Mouse (Mus musculus): Measurements from ENCODE around the gene Ablim2. TPM values are rescaled to one million over a fixed set of nuclear protein-coding genes. Genes with fewer than 3 reads are reported as not detected.

Ablim2 gene
- polyA plus RNA-seq, 1 experiment: 4.5 TPM

DNA sequence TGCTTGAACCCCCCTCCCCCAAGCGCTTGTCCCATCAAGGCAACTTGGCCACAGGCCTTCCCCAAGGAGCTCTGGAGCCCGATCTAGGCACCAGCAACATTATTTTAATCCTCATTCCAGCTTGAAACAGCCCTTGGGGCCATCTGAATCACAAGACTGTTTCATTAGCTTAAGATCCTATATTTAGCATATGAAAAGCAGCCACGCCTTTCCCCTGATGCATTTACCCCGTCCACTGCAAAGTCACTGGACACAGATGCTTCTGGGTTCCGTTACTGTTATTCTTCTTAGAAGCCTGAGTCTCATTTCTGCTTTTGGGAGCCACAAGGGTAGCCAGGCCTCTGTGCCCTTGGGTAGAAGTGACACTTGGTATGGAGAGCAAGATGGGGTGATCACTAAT, 93.8 kb downstream of the Ablim2 start:
- no peaks in the 10 kb centered on the region for H3K27me3 ChIP-seq (ENCODE audit: control insufficient read depth, insufficient read depth, low read length)

GRCm38 (mm10) chr5:35853463-35853862, 95.8 kb downstream of the Ablim2 start:
- H3K27ac ChIP-seq (ENCODE audit: control insufficient read depth, insufficient read depth, low read length): no peak overlapping the region
- no peaks in the 10 kb centered on the region for H3K27me3 ChIP-seq (ENCODE audit: control insufficient read depth, insufficient read depth, low read length)
- TF ChIP-seq POLR2A (IDR thresholded peaks at IDR 0.05; ENCODE audit: control insufficient read depth, extremely low read depth, insufficient read depth, low read length, poor library complexity): no peak
- no peak for TF ChIP-seq CTCF (IDR thresholded peaks at IDR 0.05; ENCODE audit: borderline replicate concordance, control insufficient read depth, extremely low read depth, insufficient read depth, low read length, poor library complexity)
- no peak for DNase-seq
- H3K36me3 ChIP-seq (ENCODE audit: control insufficient read depth, insufficient read depth, low read length): no peaks in the 10 kb centered on the region
- H3K4me1 ChIP-seq (replicated peaks; ENCODE audit: control insufficient read depth, insufficient read depth, low read length): no peaks in the 10 kb centered on the region
- H3K4me3 ChIP-seq (ENCODE audit: control insufficient read depth, insufficient read depth, low read length): no peak overlapping the region
- 94% methylated on average over 4 of the region's 4 CpGs for WGBS

More for the DNA sequence above, 93.8 kb downstream of the Ablim2 start:
- 90% methylated on average over 5 of the region's 5 CpGs for WGBS
- no peak for DNase-seq
- H3K36me3 ChIP-seq (ENCODE audit: control insufficient read depth, insufficient read depth, low read length): no peaks in the 10 kb centered on the region
- H3K4me3 ChIP-seq (ENCODE audit: control insufficient read depth, insufficient read depth, low read length): no peak overlapping the region
- H3K4me1 ChIP-seq (replicated peaks; ENCODE audit: control insufficient read depth, insufficient read depth, low read length): no peaks in the 10 kb centered on the region
- no peak for TF ChIP-seq CTCF (IDR thresholded peaks at IDR 0.05; ENCODE audit: borderline replicate concordance, control insufficient read depth, extremely low read depth, insufficient read depth, low read length, poor library complexity)
- no peak for TF ChIP-seq POLR2A (IDR thresholded peaks at IDR 0.05; ENCODE audit: control insufficient read depth, extremely low read depth, insufficient read depth, low read length, poor library complexity)
- H3K27ac ChIP-seq (ENCODE audit: control insufficient read depth, insufficient read depth, low read length): no peak overlapping the region

- 58% methylated on average over 3 of the region's 3 CpGs for WGBS
Observed at GRCm38 (mm10) chr5:35856245-35856644, 98.6 kb downstream of the Ablim2 start.

GRCm38 (mm10) chr5:35858069-35858468, 100.4 kb downstream of the Ablim2 start:
- no peaks in the 10 kb centered on the region for H3K4me1 ChIP-seq (replicated peaks; ENCODE audit: control insufficient read depth, insufficient read depth, low read length)
- H3K27me3 ChIP-seq (ENCODE audit: control insufficient read depth, insufficient read depth, low read length): no peaks in the 10 kb centered on the region
- TF ChIP-seq CTCF (IDR thresholded peaks at IDR 0.05; ENCODE audit: borderline replicate concordance, control insufficient read depth, extremely low read depth, insufficient read depth, low read length, poor library complexity): peak; percentile 60; the same call in 1 of the 2 replicates
- no peak for TF ChIP-seq POLR2A (IDR thresholded peaks at IDR 0.05; ENCODE audit: control insufficient read depth, extremely low read depth, insufficient read depth, low read length, poor library complexity)
- H3K36me3 ChIP-seq (ENCODE audit: control insufficient read depth, insufficient read depth, low read length): no peaks in the 10 kb centered on the region
- no peak overlapping the region for H3K4me3 ChIP-seq (ENCODE audit: control insufficient read depth, insufficient read depth, low read length)
- WGBS: 29% methylated on average over 6 of the region's 6 CpGs
- DNase-seq: peak; percentile 47
- no peak overlapping the region for H3K27ac ChIP-seq (ENCODE audit: control insufficient read depth, insufficient read depth, low read length)

More at GRCm38 (mm10) chr5:35856245-35856644, 98.6 kb downstream of the Ablim2 start:
- no peak for DNase-seq
- no peak overlapping the region for H3K27ac ChIP-seq (ENCODE audit: control insufficient read depth, insufficient read depth, low read length)
- no peaks in the 10 kb centered on the region for H3K36me3 ChIP-seq (ENCODE audit: control insufficient read depth, insufficient read depth, low read length)
- no peaks in the 10 kb centered on the region for H3K27me3 ChIP-seq (ENCODE audit: control insufficient read depth, insufficient read depth, low read length)
- H3K4me1 ChIP-seq (replicated peaks; ENCODE audit: control insufficient read depth, insufficient read depth, low read length): no peaks in the 10 kb centered on the region
- TF ChIP-seq POLR2A (IDR thresholded peaks at IDR 0.05; ENCODE audit: control insufficient read depth, extremely low read depth, insufficient read depth, low read length, poor library complexity) (no peak), CTCF (IDR thresholded peaks at IDR 0.05; ENCODE audit: borderline replicate concordance, control insufficient read depth, extremely low read depth, insufficient read depth, low read length, poor library complexity) (no peak)
- no peak overlapping the region for H3K4me3 ChIP-seq (ENCODE audit: control insufficient read depth, insufficient read depth, low read length)

GRCm38 (mm10) chr5:35861456-35861855, 103.8 kb downstream of the Ablim2 start:
- no peak for TF ChIP-seq POLR2A (IDR thresholded peaks at IDR 0.05; ENCODE audit: control insufficient read depth, extremely low read depth, insufficient read depth, low read length, poor library complexity)
- no peak for TF ChIP-seq CTCF (IDR thresholded peaks at IDR 0.05; ENCODE audit: borderline replicate concordance, control insufficient read depth, extremely low read depth, insufficient read depth, low read length, poor library complexity)
- no peak for DNase-seq
- no peak overlapping the region for H3K4me3 ChIP-seq (ENCODE audit: control insufficient read depth, insufficient read depth, low read length)
- no peaks in the 10 kb centered on the region for H3K4me1 ChIP-seq (replicated peaks; ENCODE audit: control insufficient read depth, insufficient read depth, low read length)
- H3K36me3 ChIP-seq (ENCODE audit: control insufficient read depth, insufficient read depth, low read length): no peaks in the 10 kb centered on the region
- H3K27ac ChIP-seq (ENCODE audit: control insufficient read depth, insufficient read depth, low read length): no peak overlapping the region
- WGBS: 86% methylated on average over 2 of the region's 2 CpGs
- H3K27me3 ChIP-seq (ENCODE audit: control insufficient read depth, insufficient read depth, low read length): no peaks in the 10 kb centered on the region

DNA sequence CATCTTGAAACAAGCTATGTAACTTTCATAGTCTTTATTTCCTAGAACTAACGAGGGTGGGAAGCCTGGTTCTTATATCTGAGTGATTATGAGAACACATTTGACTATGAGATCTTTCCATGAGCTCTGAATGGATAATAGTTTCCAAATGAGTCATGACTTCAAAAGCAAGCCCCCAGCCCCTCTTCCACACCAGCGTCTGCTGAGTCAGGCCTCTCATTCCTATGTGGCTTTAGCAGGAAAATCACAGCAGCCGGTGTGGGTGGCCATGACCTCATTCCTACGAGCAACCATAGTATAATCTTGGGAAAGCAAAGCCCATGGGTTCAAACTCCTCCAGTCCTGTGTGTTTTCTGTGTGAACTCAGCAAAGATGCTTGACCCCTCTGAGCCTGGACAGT, 112.3 kb downstream of the Ablim2 start:
- no peak overlapping the region for H3K4me3 ChIP-seq (ENCODE audit: control insufficient read depth, insufficient read depth, low read length)
- no peaks in the 10 kb centered on the region for H3K36me3 ChIP-seq (ENCODE audit: control insufficient read depth, insufficient read depth, low read length)
- no peaks in the 10 kb centered on the region; the same call in 1 of the 2 replicates for H3K27me3 ChIP-seq (ENCODE audit: control insufficient read depth, insufficient read depth, low read length)
- no peak for DNase-seq
- peaks cover 5% of the 10 kb centered on the region; the same call in 1 of the 2 replicates for H3K4me1 ChIP-seq (replicated peaks; ENCODE audit: control insufficient read depth, insufficient read depth, low read length)
- no peak overlapping the region for H3K27ac ChIP-seq (ENCODE audit: control insufficient read depth, insufficient read depth, low read length)
- no peak for TF ChIP-seq CTCF (IDR thresholded peaks at IDR 0.05; ENCODE audit: borderline replicate concordance, control insufficient read depth, extremely low read depth, insufficient read depth, low read length, poor library complexity)
- TF ChIP-seq POLR2A (IDR thresholded peaks at IDR 0.05; ENCODE audit: control insufficient read depth, extremely low read depth, insufficient read depth, low read length, poor library complexity): no peak
- WGBS: 78% methylated on average over 4 of the region's 4 CpGs
